Mouse (Mus musculus) right cerebral cortex, adult 2 months (tissue): ENCODE data around the gene Timm17a.

Source experiments
- DNase-seq, 2 experiments: peaks; one replicate each; pipeline ENCODE4 v3.0.0; 2021 to 2022; ENCODE audit warnings: low spot score in 2 of 2

The Timm17a gene

DNA sequence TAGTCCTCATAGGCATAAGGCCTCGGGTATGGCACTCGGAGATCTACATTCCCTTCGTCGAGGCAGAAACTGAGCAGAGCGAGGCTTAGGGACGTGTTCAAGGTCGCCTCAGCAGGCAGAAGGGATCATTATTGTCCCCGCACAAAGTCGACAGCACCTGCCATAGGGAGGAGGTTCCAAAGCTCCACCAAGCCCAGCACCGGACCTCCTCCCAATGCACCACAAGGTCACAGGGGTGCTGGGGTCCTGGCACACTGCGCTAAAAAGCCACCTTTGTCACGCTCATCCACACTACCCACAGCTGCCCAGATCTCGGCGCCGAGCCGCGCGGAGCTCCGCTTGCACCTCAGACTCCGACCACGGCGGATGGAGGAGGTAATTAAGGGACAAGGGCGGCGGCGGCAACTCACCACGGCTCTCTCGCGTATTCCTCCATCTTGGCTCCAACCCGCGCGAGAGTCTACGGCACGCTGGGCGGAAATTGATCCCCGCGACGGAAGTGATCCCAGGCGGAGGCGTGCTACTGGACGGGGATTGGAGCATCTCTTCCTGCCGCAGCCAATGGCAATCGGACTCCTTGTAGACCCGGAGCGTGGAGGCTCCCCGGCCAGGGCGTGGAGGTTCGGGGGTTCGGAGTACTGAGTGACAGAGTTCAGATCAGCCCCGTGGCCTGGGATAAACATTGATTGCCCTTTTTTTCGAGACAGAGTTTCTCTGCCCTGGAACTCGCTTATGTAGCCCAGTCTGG, at the start of gene Timm17a:
Gene Timm17a (minus strand): TSS at position 495 of the 748 bp plus-strand sequence.
- DNase-seq, result peak; percentile 94 to 96

- no peak for DNase-seq
These were observed 48.5 kb upstream of the Timm17a start for GRCm38 (mm10) chr1:135362115-135362514.

- no peak for DNase-seq
These were observed 47.9 kb upstream of the Timm17a start for GRCm38 (mm10) chr1:135361491-135361890.

DNA sequence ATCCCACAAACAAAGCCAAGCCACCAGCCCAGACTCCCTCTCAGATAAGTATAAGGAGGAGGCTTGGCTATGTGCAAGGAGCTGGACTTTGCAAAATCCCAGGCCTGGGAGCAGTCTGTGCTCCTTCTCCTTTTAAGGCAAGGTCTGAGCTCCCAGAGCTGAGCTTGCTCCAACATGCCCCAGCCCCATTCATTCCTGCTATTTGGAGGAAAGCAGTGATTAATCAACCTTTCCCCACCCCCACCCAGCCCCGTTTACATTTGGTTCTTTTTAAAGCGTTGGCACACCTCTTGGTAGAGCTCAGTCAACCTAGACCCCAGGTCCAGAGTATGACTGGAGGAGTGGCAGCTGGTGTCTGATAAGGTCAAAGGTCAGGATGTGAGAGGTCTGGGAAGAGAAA, 45.5 kb upstream of the Timm17a start:
- no peak for DNase-seq

GRCm38 (mm10) chr1:135351953-135352352, 38.4 kb upstream of the Timm17a start:
- no peak for DNase-seq

GRCm38 (mm10) chr1:135347498-135348169, 34.1 kb upstream of the Timm17a start:
- no peak for DNase-seq

GRCm38 (mm10) chr1:135346891-135347290, 33.3 kb upstream of the Timm17a start:
- no peak for DNase-seq

GRCm38 (mm10) chr1:135344026-135344425, 30.4 kb upstream of the Timm17a start:
- no peak for DNase-seq

DNA sequence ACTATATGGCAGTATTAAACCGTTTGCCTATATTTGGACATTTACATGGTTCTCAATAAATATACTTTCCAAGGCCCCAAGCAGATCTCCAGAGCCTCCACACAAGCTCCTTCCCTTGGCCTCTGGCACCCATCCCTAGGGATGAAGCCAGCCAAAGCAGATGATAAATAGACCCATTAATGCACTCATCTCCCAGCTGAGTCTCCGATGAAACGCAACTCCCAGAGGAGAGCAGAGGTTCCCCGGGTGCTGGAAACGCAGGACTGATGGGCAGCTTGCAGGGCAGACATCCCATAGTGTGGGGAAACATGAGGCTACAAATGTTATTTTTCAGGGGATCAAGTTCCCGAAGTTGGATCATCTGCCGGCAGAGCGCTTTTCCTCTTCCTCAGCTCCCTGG, 28.4 kb upstream of the Timm17a start:
- no peak for DNase-seq

GRCm38 (mm10) chr1:135330578-135330977, 17.0 kb upstream of the Timm17a start:
- no peak for DNase-seq

- DNase-seq, result peak in 1 of 2 experiments; percentile 11
These were observed 14.8 kb upstream of the Timm17a start for GRCm38 (mm10) chr1:135328368-135328767.

- no peak for DNase-seq
These were observed 12.4 kb upstream of the Timm17a start for GRCm38 (mm10) chr1:135325934-135326333.

DNA sequence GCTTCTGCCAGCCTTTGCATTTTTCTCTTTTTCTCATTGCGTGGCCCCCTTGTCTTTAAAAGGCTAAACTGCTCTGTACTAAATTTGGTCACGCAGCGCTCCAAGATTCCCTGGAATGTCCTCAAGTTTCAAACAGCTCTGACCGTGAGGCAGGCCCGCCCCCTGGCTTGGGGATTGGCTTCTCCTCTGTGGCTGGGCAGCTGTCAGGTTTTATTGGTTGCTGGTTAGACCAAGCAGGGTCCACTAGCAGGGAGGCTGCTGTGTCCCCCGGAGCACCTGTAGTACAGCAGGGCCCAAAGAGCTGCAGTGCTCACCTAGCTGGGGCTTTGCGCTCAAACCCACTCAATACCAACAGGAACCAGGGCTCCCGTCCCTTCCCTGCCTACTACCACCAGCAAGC, 11.0 kb upstream of the Timm17a start, which contains the start of gene Lmod1:
Gene Lmod1 (plus strand): TSS at position 237 of the 400 bp plus-strand sequence.
- DNase-seq, result no peak

GRCm38 (mm10) chr1:135323367-135323901, 9.9 kb upstream of the Timm17a start:
- no peak for DNase-seq

DNA sequence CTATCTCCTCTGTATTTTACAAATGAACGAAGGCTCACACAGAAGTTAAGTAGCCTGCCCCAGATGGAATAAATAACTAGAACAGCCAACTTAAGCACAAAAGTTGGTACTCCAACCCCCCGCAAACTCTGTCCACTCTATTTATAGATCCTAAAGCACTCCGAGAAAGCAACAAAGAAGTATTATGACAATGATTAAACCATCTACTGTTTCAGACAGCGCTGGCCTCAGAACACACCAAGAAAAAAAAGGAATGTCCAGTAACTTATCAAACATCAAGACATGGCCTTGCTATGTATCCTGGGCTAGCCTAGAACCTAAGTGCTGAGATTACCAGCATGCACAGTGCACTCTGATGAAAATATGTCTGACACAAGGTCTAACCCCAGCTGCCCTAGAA, 1.4 kb downstream of the Timm17a start:
- DNase-seq, result no peak

- DNase-seq, result no peak
These were observed 2.2 kb downstream of the Timm17a start for GRCm38 (mm10) chr1:135311356-135311755.

DNA sequence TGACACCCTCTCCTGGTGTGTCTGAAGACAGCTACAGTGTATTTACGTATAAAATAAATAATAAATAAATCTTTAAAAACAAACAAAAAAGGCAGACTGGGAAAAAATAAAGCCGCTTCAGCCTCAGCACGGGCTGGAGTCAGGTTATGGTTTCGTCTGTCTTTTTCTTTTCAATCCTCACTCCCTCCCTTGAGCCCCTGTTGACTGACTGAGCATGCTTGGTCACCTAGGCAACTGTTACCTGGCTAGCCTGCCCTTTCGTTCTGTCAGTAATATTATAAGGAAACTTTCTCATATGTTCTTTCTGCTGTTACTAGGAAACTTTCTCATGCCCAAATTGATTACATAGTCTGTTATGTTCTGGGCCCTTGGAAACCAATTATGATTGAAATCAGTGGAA, 22.7 kb downstream of the Timm17a start:
- no peak for DNase-seq

- no peak for DNase-seq
These were observed 27.3 kb downstream of the Timm17a start for GRCm38 (mm10) chr1:135286311-135286710.

GRCm38 (mm10) chr1:135283826-135284291, 29.7 kb downstream of the Timm17a start, which contains the start of gene Rnpep:
Rnpep (minus strand) TSS chr1:135284084.
- DNase-seq, result peak; percentile 68 to 80

GRCm38 (mm10) chr1:135283287-135283825, 30.2 kb downstream of the Timm17a start:
- DNase-seq, result peak; percentile 54 to 71

GRCm38 (mm10) chr1:135282536-135283286, 30.9 kb downstream of the Timm17a start:
- DNase-seq, result no peak

DNA sequence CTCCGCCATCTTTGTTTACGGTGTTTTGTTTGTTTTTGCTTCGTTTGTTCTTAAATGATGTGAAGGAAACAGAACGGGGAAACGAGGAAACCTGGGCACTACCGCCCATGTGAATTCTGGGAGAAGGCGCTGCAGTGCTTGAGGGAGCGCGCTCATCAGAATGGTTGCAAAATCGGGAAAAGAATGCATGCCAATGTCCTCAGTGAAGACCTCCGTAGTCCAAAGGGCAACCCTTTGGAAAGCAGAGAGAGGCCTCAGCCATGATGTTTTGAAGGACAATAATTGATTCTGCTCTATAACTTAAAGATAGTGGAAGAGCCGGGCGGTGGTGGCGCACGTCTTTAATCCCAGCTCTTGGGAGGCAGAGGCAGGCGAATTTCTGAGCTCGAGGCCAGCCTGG, 31.7 kb downstream of the Timm17a start:
- no peak for DNase-seq
